Mouse (Mus musculus) kidney, embryonic 16.5 days (tissue): Measurements from ENCODE around the gene Msh5. TPM values are rescaled to one million over a fixed set of nuclear protein-coding genes. Genes with fewer than 3 reads are reported as not detected.
"Not testable (repeated sequence)": the region's sequence is repeated elsewhere in the genome, so short reads cannot be mapped to it uniquely, and the experiment has no call there.

Experiments
- ATAC-seq: fragments of 200-750 bp; cut with Nextera tagmentation; 2 replicates; pipeline ENCODE4 v1.8.0; 2017; ENCODE audit warnings: moderate TSS enrichment; ENCODE audit not compliant: low FRiP score, low TSS enrichment
- H3K27ac ChIP-seq: fragments of 300-500 bp; sonication (generic); 2 replicates; pipeline ENCODE4 v1.5.1; 2014; ENCODE audit warnings: low read length
- H3K27me3 ChIP-seq: fragments of 300-500 bp; sonication (generic); 2 replicates; pipeline ENCODE4 v1.6.1; 2014; ENCODE audit warnings: low read length, control low read depth, mixed read lengths; ENCODE audit not compliant: insufficient read depth
- H3K36me3 ChIP-seq: fragments of 300-500 bp; sonication (generic); 2 replicates; pipeline ENCODE4 v1.6.1; 2014; ENCODE audit warnings: low read length, control low read depth, mixed read lengths; ENCODE audit not compliant: insufficient read depth
- H3K4me1 ChIP-seq: fragments of 300-500 bp; sonication (generic); 2 replicates; pipeline ENCODE4 v1.6.1; 2014; ENCODE audit warnings: low read length, control low read depth, mixed read lengths; ENCODE audit not compliant: insufficient read depth
- H3K4me2 ChIP-seq: fragments of 300-500 bp; sonication (generic); replicated peaks from 2 replicates; pipeline ENCODE4 v1.6.1; 2014; ENCODE audit warnings: low read depth, low read length
- H3K4me3 ChIP-seq: fragments of 300-500 bp; sonication (generic); 2 replicates; pipeline ENCODE4 v1.5.1; 2014; ENCODE audit warnings: mild to moderate bottlenecking, low read length
- H3K9ac ChIP-seq: fragments of 300-500 bp; sonication (generic); replicated peaks from 2 replicates; pipeline ENCODE4 v1.6.1; 2014; ENCODE audit warnings: low read length
- H3K9me3 ChIP-seq: fragments of 300-500 bp; sonication (generic); 2 replicates; pipeline ENCODE4 v1.6.1; 2016; ENCODE audit warnings: low read length, control low read depth
- WGBS: fragments of 180-500 bp; shearing (Covaris S2); extraction: QIAGEN DNeasy Blood & Tissue Kit; methylation state at CpG from one replicate; pipeline ENCODE4 v1.1.7; 2014; 5-methylcytosine and 5-hydroxymethylcytosine counted together
- polyA plus RNA-seq: library from polyadenylated mRNA; unstranded; fragments of >200 nt; fragmentation: Nextera tagmentation; extraction: Ambion mirVana; gene quantifications from 2 replicates; pipeline ENCODE4 v1.2.1, GENCODE M21; 2015

Msh5 gene
- polyA plus RNA-seq, 1 experiment from 2014 or later, result 4.5 TPM

DNA sequence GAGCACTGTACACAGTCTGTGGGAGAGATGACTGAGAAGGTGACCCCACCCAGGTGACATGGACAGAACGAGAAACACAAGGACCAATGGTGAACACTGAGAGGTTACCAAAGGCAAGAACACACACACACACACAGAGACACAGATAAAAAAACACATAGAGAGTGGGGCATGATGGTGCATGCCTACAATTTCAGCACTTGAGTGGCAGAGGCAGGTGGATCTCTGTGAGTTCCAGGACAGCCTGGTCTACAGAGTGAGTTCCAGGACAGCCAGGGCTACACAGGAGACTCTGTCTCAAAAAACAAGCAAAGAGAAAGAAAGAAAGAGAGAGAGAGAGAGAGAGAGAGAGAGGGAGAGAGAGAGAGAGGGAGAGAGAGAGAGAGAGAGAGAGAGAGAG is 12.8 kb downstream of the Msh5 start:
- H3K27me3 ChIP-seq, H3K9me3 ChIP-seq, H3K27ac ChIP-seq, ATAC-seq, H3K9ac ChIP-seq, H3K4me2 ChIP-seq, H3K4me1 ChIP-seq, H3K36me3 ChIP-seq, H3K4me3 ChIP-seq: not testable (repeated sequence)
- WGBS, result 60% methylated on average over 1 of the region's 1 CpGs

DNA sequence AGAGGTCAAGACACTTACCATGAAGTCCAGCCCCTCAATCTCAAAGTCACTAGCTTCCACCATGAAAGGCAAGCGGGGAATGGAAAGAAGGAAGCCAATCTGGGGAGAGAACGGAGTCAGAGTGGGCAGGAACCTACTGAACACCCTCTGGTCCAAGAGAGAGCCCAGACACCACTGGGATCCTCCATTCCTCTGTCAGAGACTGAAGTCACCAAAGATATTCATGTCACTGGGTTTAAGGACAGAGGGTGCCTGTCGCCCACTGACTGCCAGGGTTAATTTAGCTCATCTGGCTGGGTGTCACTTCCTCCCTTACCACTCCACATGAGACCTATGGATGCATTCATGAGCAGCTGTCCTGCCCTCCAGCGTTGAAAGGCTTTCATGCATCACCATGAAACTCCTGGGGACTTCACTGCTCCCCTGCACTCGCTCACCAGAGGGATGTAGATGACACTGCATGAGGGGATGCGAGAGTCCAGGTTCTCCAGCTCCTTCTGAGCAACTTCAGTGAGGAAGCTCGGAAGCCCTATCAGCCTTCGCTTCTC is 14.1 kb downstream of the Msh5 start:
- Histone ChIP-seq H3K27me3 (no peaks in the 10 kb centered on the region), H3K4me1 (peaks cover 6% of the 10 kb centered on the region; the same call in 1 of the 2 replicates), H3K4me3 (no peak overlapping the region), H3K9me3 (no peaks in the 10 kb centered on the region), H3K36me3 (no peaks in the 10 kb centered on the region), H3K9ac (no peak overlapping the region), H3K4me2 (no peak overlapping the region), H3K27ac (no peak overlapping the region)
- 75% methylated on average over 8 of the region's 8 CpGs for WGBS
- no peak for ATAC-seq

DNA sequence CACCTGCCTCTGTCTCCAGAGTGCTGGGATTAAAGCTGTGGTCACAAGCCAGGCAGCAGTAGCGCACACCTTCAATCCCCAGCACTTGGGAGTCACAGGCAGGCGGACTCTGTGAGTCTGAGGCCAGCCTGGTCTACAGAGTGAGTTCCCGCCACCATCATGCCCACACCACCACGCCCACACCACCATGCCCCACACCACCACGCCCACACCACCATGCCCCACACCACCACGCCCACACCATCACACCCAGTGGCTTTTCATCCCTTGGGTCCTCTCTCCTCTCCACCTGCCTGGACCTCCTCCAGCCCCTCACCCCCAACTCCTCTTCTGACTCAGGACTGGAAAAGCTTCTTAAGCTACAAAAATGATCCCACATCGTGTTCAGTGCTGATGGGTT is 14.7 kb downstream of the Msh5 start:
- no peak overlapping the region for H3K4me3 ChIP-seq
- 81% methylated on average over 7 of the region's 7 CpGs for WGBS
- no peak for ATAC-seq
- H3K27me3 ChIP-seq, result no peaks in the 10 kb centered on the region
- H3K36me3 ChIP-seq, result no peaks in the 10 kb centered on the region
- H3K9ac ChIP-seq, result no peak overlapping the region
- H3K27ac ChIP-seq, result no peak overlapping the region
- no peak overlapping the region for H3K4me2 ChIP-seq
- no peaks in the 10 kb centered on the region for H3K9me3 ChIP-seq
- H3K4me1 ChIP-seq, result peaks cover 10% of the 10 kb centered on the region; the same call in 1 of the 2 replicates

DNA sequence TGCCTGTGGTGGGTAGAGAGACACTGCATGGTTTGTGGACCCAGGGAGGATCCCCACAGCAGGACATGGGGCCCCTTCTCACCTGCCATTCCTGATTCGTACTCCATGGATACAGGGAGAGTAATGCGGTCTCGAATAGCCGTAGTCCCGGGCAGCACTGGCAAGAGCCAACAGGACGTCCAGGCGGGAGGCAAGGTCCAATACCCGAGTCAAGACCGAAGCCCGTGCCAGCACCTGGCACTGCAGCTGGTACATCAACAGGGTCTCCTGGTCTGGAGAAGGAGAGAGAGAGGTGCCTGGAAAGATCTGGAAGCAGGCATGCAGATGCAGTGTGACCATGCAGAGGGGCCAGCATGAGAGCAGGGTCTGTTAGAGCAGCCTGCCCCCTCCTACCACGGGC is 15.3 kb downstream of the Msh5 start:
- Histone ChIP-seq H3K4me3 (no peak overlapping the region), H3K4me2 (no peak overlapping the region), H3K27ac (no peak overlapping the region), H3K36me3 (no peaks in the 10 kb centered on the region), H3K9ac (no peak overlapping the region), H3K9me3 (no peaks in the 10 kb centered on the region), H3K27me3 (no peaks in the 10 kb centered on the region), H3K4me1 (peaks cover 13% of the 10 kb centered on the region; the same call in 1 of the 2 replicates)
- WGBS, result 92% methylated on average over 11 of the region's 11 CpGs
- no peak for ATAC-seq

DNA sequence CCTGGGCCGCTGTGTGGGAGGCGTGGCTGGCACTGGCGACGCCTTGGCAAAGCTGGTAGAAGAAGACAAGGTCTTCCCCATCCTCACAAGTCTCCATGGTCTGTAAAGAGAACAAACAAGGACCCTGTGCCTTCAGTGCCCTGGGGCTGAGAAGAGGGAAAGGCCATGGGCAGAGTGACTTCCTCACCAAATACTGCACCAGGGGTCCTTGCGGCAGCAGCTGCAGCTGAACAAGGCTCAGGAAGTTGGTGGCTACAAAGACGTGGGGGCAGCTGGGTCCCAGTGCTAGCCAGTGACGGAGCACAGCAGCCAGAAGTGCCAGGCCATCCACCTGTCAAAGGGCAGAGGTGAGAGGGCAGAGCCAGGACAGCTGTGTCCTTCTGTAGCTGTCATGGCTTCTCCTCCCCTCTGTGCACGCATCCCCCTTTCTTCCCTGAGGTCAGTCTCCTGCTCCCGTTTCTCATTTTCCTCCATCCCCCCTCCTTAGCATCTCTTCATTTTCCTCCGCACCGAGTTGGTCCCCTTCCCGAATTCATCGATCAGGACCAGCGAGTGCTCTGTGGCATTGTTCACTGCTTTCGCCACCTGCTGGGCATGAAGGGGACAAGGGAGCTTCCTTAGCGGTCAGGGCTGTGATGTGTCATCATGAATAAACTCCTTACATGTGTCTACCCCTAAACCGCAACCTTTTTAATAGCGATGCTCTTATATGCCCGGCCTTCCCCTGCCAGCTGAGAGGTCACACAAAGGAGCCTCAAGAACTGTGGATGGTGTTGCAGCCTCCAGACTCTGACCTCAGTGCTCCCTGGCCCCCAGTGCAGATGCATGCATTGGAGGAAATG is 16.6 kb downstream of the Msh5 start:
- H3K9me3 ChIP-seq, result no peaks in the 10 kb centered on the region
- H3K36me3 ChIP-seq, result no peaks in the 10 kb centered on the region
- H3K4me2 ChIP-seq, result no peak overlapping the region
- no peak overlapping the region for H3K4me3 ChIP-seq
- H3K9ac ChIP-seq, result no peak overlapping the region
- no peaks in the 10 kb centered on the region for H3K27me3 ChIP-seq
- H3K27ac ChIP-seq, result no peak overlapping the region
- peaks cover 20% of the 10 kb centered on the region for H3K4me1 ChIP-seq
- WGBS, result 35% methylated on average over 19 of the region's 19 CpGs
- no peak for ATAC-seq

DNA sequence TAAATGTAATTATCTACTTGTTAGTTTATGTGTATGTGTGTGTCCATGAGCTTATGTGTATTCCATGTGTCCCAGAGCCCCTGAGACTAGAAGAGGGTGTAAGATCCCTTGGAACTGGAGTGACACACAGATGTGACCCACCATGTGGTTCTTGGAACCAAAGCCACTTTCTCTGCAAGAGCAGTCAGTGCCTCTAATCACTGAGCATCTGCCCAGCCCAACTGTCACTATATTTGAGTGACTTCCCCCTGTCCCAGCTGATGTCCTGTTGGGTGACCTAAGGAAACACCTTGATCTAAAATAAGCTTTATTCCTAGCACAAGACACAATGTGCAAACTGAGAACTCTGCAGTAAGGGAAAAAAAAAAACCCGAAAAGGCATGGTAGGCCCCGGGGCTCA is 18.2 kb downstream of the Msh5 start:
- 59% methylated on average over 2 of the region's 2 CpGs for WGBS
- H3K27ac ChIP-seq, result no peak overlapping the region
- H3K36me3 ChIP-seq, result no peaks in the 10 kb centered on the region
- peaks cover 25% of the 10 kb centered on the region for H3K4me1 ChIP-seq
- no peak overlapping the region for H3K4me3 ChIP-seq
- H3K9ac ChIP-seq, result no peak overlapping the region
- ATAC-seq, result no peak
- H3K27me3 ChIP-seq, result no peaks in the 10 kb centered on the region
- no peaks in the 10 kb centered on the region for H3K9me3 ChIP-seq
- no peak overlapping the region for H3K4me2 ChIP-seq

DNA sequence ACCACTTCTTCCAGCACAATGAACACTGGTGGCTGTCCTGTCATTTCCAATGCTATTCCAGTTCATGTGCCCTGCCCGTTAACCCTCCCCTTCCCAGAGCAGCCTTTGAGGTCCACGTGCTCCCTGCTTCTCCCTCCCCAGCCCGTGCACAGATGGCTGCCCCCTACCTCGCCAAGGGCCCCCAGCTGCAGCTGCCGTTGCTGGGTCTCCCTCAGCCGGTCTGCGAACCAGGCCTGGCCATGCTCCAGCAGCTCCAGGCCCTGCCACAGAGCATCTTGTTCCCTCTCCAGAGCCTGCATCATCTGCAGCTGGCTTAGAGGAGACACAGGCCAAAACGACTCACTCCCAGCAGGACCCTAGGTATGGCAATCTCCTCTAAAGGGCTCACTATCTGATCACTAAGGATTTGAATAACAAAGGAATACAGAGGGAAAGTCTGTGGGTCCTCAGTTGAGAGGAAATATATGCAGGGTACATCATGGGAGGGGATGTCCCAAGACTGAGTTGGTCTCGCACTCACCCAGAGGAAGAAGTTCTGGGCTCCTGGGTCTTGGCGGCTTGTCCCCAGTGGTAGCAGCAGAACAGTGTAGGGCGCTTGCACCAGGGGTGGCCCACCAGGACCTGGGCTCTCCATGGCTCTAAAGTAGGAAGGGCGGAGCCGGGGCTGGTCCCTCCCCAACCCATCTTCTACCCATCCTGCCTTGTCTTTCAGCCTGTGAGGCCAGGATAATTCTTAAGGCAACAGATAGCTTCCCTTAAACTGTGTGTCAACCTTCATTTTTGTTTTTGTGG is 19.1 kb downstream of the Msh5 start, which contains the start of gene Sapcd1:
TSS of gene Sapcd1 (minus strand) at position 740 of the 792 bp plus-strand sequence.
- no peaks in the 10 kb centered on the region for H3K27me3 ChIP-seq
- peak within 1 kb of the TSS; percentile 42 for H3K9ac ChIP-seq
- ATAC-seq, result peak; percentile 46
- peak within 1 kb of the TSS; percentile 35; the same call in 1 of the 2 replicates for H3K27ac ChIP-seq
- 0 out of 2 replicates have a peak within 1 kb of the TSS, but pooled peaks have one; percentile 12 for H3K4me2 ChIP-seq
- H3K9me3 ChIP-seq, result no peaks in the 10 kb centered on the region
- no peak within 1 kb of the TSS for H3K4me3 ChIP-seq
- H3K36me3 ChIP-seq, result no peaks in the 10 kb centered on the region
- 35% methylated on average over 13 of the region's 13 CpGs for WGBS
- peaks cover 25% of the 10 kb centered on the region for H3K4me1 ChIP-seq

DNA sequence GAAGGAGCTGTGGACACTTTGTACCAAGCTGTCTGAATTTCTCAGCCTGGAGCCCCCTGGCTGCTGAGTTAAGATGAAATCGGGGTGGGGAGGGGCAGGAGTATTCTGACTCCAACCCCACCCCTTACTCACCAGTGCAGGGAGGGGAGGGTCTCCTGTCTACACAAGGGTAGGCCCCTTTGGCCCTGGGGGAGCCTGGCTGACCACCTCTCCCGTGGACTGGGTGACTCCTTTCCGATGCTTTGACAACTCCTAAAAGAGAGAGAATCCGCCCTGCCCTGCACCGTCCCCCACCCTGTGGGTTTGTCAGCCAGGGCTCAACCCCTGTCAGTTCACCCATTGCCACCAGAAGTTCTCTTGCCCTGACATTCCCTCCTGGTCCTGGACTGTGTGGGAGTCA is 20.3 kb downstream of the Msh5 start:
- WGBS, result 62% methylated on average over 5 of the region's 5 CpGs
- H3K9me3 ChIP-seq, result no peaks in the 10 kb centered on the region
- no peak overlapping the region for H3K4me2 ChIP-seq
- no peaks in the 10 kb centered on the region for H3K27me3 ChIP-seq
- no peak overlapping the region for H3K4me3 ChIP-seq
- H3K36me3 ChIP-seq, result no peaks in the 10 kb centered on the region
- ATAC-seq, result no peak
- H3K27ac ChIP-seq, result no peak overlapping the region
- H3K4me1 ChIP-seq, result peaks cover 30% of the 10 kb centered on the region
- H3K9ac ChIP-seq, result peak overlapping the region; percentile 7

DNA sequence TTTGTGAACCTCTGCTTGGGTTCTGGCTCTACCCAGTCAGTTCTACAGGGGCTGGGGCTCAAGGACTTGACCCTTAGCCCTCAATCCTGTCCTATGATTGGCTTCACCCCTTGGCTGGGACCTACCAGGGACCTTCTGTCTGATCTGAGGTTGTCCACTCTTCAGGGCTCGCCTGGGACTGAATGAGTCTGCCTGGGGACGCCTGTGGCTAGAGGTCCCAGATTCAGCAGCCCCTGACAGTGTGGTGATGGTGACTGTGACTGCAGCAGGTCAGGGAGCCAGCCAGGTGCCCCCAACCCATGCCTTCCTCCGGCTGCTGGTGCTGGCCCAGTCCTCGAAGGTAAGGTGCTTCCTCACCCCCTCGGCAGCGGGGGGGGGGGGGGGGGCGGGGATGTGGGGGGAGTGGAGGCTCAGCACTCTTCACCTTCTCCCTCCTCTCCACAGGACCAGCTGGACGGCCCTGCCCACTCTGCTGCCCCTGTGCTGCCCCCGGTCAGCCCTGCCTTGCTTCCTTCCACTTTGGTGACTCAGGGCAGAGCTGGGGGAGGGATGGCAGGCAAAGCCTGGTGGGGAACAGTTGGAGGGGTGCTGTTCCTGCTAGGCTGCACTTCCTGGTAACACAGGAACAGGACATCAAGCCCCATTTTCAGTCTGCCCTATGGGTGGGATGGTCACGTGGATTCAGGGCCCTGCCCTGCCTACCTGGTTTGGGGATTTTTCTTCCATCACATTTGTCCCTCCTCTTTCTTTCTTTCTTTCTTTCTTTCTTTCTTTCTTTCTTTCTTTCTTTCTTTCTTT is 21.7 kb downstream of the Msh5 start:
- H3K27me3 ChIP-seq, result no peaks in the 10 kb centered on the region
- H3K36me3 ChIP-seq, result no peaks in the 10 kb centered on the region
- peaks cover 30% of the 10 kb centered on the region for H3K4me1 ChIP-seq
- no peak overlapping the region for H3K4me2 ChIP-seq
- no peak overlapping the region for H3K27ac ChIP-seq
- WGBS, result 69% methylated on average over 5 of the region's 10 CpGs
- no peaks in the 10 kb centered on the region for H3K9me3 ChIP-seq
- no peak overlapping the region for H3K4me3 ChIP-seq
- ATAC-seq, result no peak
- H3K9ac ChIP-seq, result no peak overlapping the region
